Mouse (Mus musculus) liver, embryonic 11.5 days (tissue): ENCODE measurements at regions not wholly inside any gene's neighbourhood (a gene's known extent, or its start where the extent isn't known, plus 50 kb on each side); places are given as distances from the start of the nearest gene placed in this dataset.

Experiments used
- ATAC-seq: fragments of 200-750 bp; cut with Nextera tagmentation; replicated peaks from 2 replicates; pipeline ENCODE4 v1.8.0; 2017; ENCODE audit warnings: moderate number of reproducible peaks, mild to moderate bottlenecking, moderate TSS enrichment, moderate library complexity; ENCODE audit not compliant: low FRiP score
- DNase-seq: peaks from one replicate; pipeline ENCODE4 v3.0.0-alpha.2; 2017; ENCODE audit warnings: low spot score
- H3K27ac ChIP-seq: fragments of 300-500 bp; sonication (generic); 2 replicates; pipeline ENCODE4 v1.5.1; 2014; ENCODE audit warnings: mild to moderate bottlenecking, low read depth, low read length, control low read depth
- H3K27me3 ChIP-seq: fragments of 300-500 bp; sonication (generic); replicated peaks from 2 replicates; pipeline ENCODE4 v1.6.1; 2014; ENCODE audit warnings: low read length, mixed read lengths; ENCODE audit not compliant: control insufficient read depth, insufficient read depth
- H3K36me3 ChIP-seq: fragments of 300-500 bp; sonication (generic); 2 replicates; pipeline ENCODE4 v1.6.1; 2014; ENCODE audit warnings: mild to moderate bottlenecking, low read length, moderate library complexity, mixed read lengths; ENCODE audit not compliant: control insufficient read depth, insufficient read depth
- H3K4me1 ChIP-seq: fragments of 300-500 bp; sonication (generic); replicated peaks from 2 replicates; pipeline ENCODE4 v1.6.1; 2014; ENCODE audit warnings: low read length, mixed read lengths; ENCODE audit not compliant: control insufficient read depth, insufficient read depth
- H3K4me2 ChIP-seq: fragments of 300-500 bp; sonication (generic); 2 replicates; pipeline ENCODE4 v1.6.1; 2014; ENCODE audit warnings: mild to moderate bottlenecking, control low read depth, moderate library complexity
- H3K4me3 ChIP-seq: fragments of 300-500 bp; sonication (generic); 2 replicates; pipeline ENCODE4 v1.5.1; 2014; ENCODE audit warnings: low read depth, low read length, control low read depth
- H3K9ac ChIP-seq: fragments of 300-500 bp; sonication (generic); 2 replicates; pipeline ENCODE4 v1.6.1; 2014; ENCODE audit warnings: low read depth, low read length, control low read depth
- H3K9me3 ChIP-seq: fragments of 300-500 bp; sonication (generic); 2 replicates; pipeline ENCODE4 v1.6.1; 2016; ENCODE audit warnings: low read length, inconsistent platforms, mixed read lengths; ENCODE audit not compliant: control insufficient read depth
- WGBS: fragments of 180-500 bp; shearing (Covaris S2); extraction: QIAGEN DNeasy Blood & Tissue Kit; methylation state at CpG from one replicate; pipeline ENCODE4 v1.1.7; 2014; 5-methylcytosine and 5-hydroxymethylcytosine counted together

DNA sequence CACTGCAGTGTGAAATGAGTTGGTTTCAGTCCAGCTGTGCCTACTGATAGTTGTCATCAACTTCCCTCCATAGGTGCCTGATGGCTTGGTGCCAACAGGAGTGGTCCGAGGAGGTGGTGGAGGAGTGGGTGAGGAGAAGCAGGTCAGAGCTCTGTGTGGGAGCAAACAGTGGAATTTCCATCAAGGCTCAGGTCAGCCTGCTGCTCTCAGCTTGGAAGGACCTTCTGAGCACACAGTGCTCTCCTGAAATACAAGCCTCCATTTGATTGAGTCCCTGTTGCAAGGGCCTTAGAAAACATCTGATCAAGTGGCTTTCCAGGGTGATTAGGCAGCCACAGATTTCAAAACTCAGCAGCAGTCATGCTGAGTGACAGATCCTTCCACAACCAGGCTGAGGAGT, 314.8 kb upstream of the Gcfc2 start:
- no peak overlapping the region for H3K4me2 ChIP-seq
- no peaks in the 10 kb centered on the region for H3K36me3 ChIP-seq
- DNase-seq (no peak), ATAC-seq (no peak)
- H3K9ac ChIP-seq = no peak overlapping the region
- H3K27ac ChIP-seq = no peak overlapping the region
- WGBS = 53% methylated on average over 1 of the region's 1 CpGs
- no peaks in the 10 kb centered on the region for H3K27me3 ChIP-seq
- no peaks in the 10 kb centered on the region for H3K9me3 ChIP-seq
- H3K4me3 ChIP-seq = no peak overlapping the region
- no peaks in the 10 kb centered on the region for H3K4me1 ChIP-seq

- no peak for ATAC-seq
- no peak for DNase-seq
- Histone ChIP-seq H3K4me1 (no peaks in the 10 kb centered on the region), H3K27me3 (no peaks in the 10 kb centered on the region), H3K27ac (no peak overlapping the region), H3K4me2 (no peak overlapping the region), H3K4me3 (no peak overlapping the region), H3K9me3 (no peaks in the 10 kb centered on the region), H3K36me3 (no peaks in the 10 kb centered on the region), H3K9ac (no peak overlapping the region)
- 80% methylated on average over 6 of the region's 6 CpGs for WGBS
Measured at GRCm38 (mm10) chr6:81611980-81612379, 311.5 kb upstream of the Gcfc2 start.

GRCm38 (mm10) chr6:81618018-81618417, 305.5 kb upstream of the Gcfc2 start:
- Histone ChIP-seq H3K36me3 (no peaks in the 10 kb centered on the region), H3K4me2 (no peak overlapping the region), H3K27me3 (no peaks in the 10 kb centered on the region), H3K9ac (no peak overlapping the region), H3K4me3 (no peak overlapping the region), H3K27ac (no peak overlapping the region), H3K4me1 (no peaks in the 10 kb centered on the region), H3K9me3 (no peaks in the 10 kb centered on the region)
- ATAC-seq = no peak
- WGBS = 43% methylated on average over 2 of the region's 2 CpGs
- DNase-seq = no peak

- no peak for DNase-seq
- H3K27me3 ChIP-seq = no peaks in the 10 kb centered on the region
- no peak overlapping the region for H3K9ac ChIP-seq
- no peaks in the 10 kb centered on the region for H3K4me1 ChIP-seq
- ATAC-seq = no peak
- H3K36me3 ChIP-seq = no peaks in the 10 kb centered on the region
- no peak overlapping the region for H3K4me2 ChIP-seq
- no peak overlapping the region for H3K4me3 ChIP-seq
- WGBS = 89% methylated on average over 4 of the region's 4 CpGs
- no peak overlapping the region for H3K27ac ChIP-seq
- H3K9me3 ChIP-seq = no peaks in the 10 kb centered on the region
Measured at GRCm38 (mm10) chr6:81621028-81621427, 302.4 kb upstream of the Gcfc2 start.

DNA sequence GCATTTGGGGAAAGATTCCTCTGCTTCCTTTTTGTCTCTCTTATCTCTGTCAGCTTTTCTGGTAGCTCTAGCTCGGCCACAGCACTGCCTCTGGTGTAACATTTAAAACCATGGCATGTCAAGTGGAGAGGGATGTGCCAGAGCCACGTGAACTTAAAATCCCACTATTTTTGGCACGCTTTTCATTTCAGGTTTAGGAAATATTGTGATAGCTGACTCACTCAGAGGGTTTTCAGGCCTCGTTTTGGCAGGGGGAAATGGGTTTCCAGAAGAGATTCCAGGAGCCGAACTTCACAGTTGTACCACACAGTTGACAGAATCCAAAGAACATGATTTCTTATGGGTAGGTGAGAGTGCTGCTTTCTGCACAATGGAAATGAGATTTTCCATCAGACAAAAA, 300.8 kb upstream of the Gcfc2 start:
- Histone ChIP-seq H3K4me1 (no peaks in the 10 kb centered on the region), H3K36me3 (no peaks in the 10 kb centered on the region), H3K4me2 (no peak overlapping the region), H3K9me3 (no peaks in the 10 kb centered on the region), H3K9ac (no peak overlapping the region), H3K4me3 (no peak overlapping the region), H3K27ac (no peak overlapping the region), H3K27me3 (no peaks in the 10 kb centered on the region)
- no peak for DNase-seq
- no peak for ATAC-seq
- 62% methylated on average over 5 of the region's 5 CpGs for WGBS

GRCm38 (mm10) chr6:81625016-81625415, 298.5 kb upstream of the Gcfc2 start:
- Histone ChIP-seq H3K36me3 (no peaks in the 10 kb centered on the region), H3K4me3 (no peak overlapping the region), H3K4me2 (no peak overlapping the region), H3K27me3 (no peaks in the 10 kb centered on the region), H3K9me3 (no peaks in the 10 kb centered on the region), H3K4me1 (no peaks in the 10 kb centered on the region), H3K27ac (no peak overlapping the region), H3K9ac (no peak overlapping the region)
- ATAC-seq (no peak), DNase-seq (no peak)
- 71% methylated on average over 5 of the region's 5 CpGs for WGBS

DNA sequence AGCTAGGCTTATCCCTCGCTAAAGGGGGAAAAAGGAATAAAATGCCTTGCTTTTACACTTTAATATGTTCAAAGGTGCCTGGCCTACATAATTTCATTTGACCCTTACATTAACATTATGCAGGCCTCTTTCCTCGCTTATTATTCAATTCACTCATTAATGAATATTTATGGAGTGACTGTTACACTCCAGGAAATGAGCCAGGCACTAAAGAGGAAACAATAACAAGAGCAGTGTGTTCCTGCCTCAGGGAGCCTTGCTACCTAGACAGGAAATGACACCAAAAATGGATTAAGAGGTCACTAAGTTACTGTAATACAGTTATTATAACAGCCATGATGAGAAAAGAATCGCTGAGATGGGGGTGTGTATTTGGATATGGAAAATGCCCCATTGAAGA, 289.9 kb upstream of the Gcfc2 start:
- H3K9ac ChIP-seq = no peak overlapping the region
- DNase-seq (no peak), ATAC-seq (no peak)
- no peak overlapping the region for H3K27ac ChIP-seq
- H3K9me3 ChIP-seq = no peaks in the 10 kb centered on the region
- no peak overlapping the region for H3K4me2 ChIP-seq
- no peaks in the 10 kb centered on the region for H3K4me1 ChIP-seq
- H3K27me3 ChIP-seq = no peaks in the 10 kb centered on the region
- no peak overlapping the region for H3K4me3 ChIP-seq
- 52% methylated on average over 3 of the region's 3 CpGs for WGBS
- H3K36me3 ChIP-seq = no peaks in the 10 kb centered on the region

DNA sequence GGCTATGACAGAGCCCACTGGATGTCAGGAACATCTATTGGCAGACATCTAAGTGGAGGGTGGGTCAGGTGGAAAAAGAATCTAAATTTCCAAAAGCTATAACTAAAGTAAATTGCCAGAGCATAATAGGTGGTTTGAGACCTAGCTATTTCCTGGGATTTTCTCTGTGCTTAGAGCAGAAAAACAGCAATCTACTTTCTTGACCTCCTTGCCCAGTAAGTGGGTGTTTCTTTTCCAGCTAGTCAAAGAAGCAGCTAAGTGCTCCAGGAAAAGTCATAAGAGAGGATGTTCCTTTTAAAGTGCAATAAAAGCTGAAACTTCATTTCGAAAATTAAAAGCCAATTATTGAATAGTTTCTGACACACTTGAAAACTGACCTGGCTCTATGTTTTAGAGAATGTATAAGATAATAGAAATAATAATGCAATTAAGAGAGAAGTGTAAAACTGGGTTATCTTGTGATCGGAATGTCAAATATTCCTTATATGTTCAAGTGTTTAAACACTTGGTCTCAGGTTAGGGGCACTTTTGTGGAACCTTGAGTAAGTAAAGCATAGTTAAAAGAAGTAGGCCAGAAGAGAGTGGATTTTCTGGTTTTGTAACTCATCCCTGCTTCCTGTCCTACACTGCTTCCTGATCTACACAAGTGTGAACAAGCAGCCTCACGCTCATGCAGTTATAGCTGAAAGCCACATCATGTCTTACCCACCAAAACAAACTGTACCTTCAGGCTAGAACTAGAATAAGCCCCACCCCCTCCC, 275.7 kb upstream of the Gcfc2 start:
- no peaks in the 10 kb centered on the region for H3K36me3 ChIP-seq
- H3K4me1 ChIP-seq = no peaks in the 10 kb centered on the region
- H3K27me3 ChIP-seq = no peaks in the 10 kb centered on the region
- no peak overlapping the region for H3K4me3 ChIP-seq
- H3K9me3 ChIP-seq = no peaks in the 10 kb centered on the region
- ATAC-seq = no peak
- H3K27ac ChIP-seq = no peak overlapping the region
- no peak for DNase-seq
- 82% methylated on average over 3 of the region's 3 CpGs for WGBS
- H3K9ac ChIP-seq = no peak overlapping the region
- no peak overlapping the region for H3K4me2 ChIP-seq

- no peaks in the 10 kb centered on the region for H3K4me1 ChIP-seq
- H3K27me3 ChIP-seq = no peaks in the 10 kb centered on the region
- ATAC-seq = no peak
- H3K9ac ChIP-seq = no peak overlapping the region
- WGBS = 52% methylated on average over 2 of the region's 2 CpGs
- H3K4me2 ChIP-seq = no peak overlapping the region
- no peak overlapping the region for H3K4me3 ChIP-seq
- H3K9me3 ChIP-seq = no peaks in the 10 kb centered on the region
- no peak for DNase-seq
- no peaks in the 10 kb centered on the region for H3K36me3 ChIP-seq
- H3K27ac ChIP-seq = no peak overlapping the region
Measured at GRCm38 (mm10) chr6:81651856-81652255, 271.6 kb upstream of the Gcfc2 start.
